Mouse (Mus musculus): ENCODE results near the gene Rnf5.

GRCm38 (mm10) chr17:34629796-34630603, 26.5 kb upstream of the Rnf5 start:
- TF ChIP-seq GATA1 (IDR thresholded peaks at IDR 0.05; ENCODE audit: borderline replicate concordance, low read length) = no peak
- TF ChIP-seq FLI1 (IDR thresholded peaks at IDR 0.05; ENCODE audit: low read length) = no peak

Data from megakaryocyte, embryonic 14.5 days (primary cell).